Mouse (Mus musculus) CD4-positive, CD25-positive, alpha-beta regulatory T cell, adult 4 months (primary cell): ENCODE data around the gene Olfr311. TPM values are rescaled to one million over a fixed set of nuclear protein-coding genes. Genes with fewer than 3 reads are reported as not detected.

Experiments used
- ATAC-seq: one replicate; pipeline ENCODE4 v1.8.0; 2017
- polyA plus RNA-seq, 2 experiments: library from polyadenylated mRNA; unstranded; fragments of 100-300 nt; shearing (Covaris generic); gene quantifications; one replicate each; pipeline ENCODE4 v1.2.1; 2017

Gene Olfr311
- polyA plus RNA-seq, 2 experiments from 2014 or later, result not detected

DNA sequence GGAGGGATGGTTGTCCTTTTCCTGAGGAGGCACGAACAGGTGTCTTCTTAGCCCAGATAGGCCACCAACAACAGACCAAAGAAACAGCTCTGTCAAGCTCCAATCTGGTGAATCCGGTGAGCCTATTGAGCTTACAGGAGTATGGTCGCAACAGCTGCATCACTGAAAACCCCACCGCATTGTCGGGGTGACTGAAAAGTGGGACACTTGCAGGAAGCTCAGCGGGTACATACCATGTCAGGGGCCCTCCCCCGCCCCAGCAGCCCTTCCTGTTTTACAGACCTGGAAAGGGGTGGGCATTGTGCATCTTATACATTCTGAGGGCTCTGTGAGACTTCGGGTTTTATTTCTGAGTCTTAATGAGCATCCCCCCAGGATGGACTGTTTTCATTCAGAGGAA, 44.7 kb downstream of the Olfr311 start:
- ATAC-seq, result no peak

DNA sequence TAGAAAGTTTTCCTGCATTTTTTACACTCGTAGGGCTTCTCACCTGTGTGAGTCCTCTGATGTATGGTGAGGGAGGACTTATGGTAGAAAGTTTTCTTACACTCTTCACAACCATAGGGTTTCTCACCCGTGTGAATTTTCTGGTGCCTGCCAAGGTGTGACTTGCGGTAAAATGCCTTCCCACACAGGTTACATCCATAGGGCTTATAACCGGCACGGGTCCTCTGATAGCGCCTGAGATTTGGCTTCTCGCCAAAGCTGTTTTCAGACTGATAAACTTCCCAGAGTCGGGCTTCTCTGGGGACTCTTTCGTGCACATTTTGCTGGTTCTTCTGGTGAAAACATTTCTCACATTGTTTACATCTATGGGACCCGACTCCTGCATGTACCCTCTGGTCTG, 51.5 kb downstream of the Olfr311 start:
- ATAC-seq, result no peak

Other genes starting within 250 kb of the Olfr311 start
- not detected for gene Olfr324, start 244.1 kb upstream of the Olfr311 start, polyA plus RNA-seq
- gene 2210407C18Rik, start 223.2 kb upstream of the Olfr311 start, polyA plus RNA-seq, result not detected
- gene Olfr323, start 208.8 kb upstream of the Olfr311 start, polyA plus RNA-seq, result not detected
- not detected for gene Trim58, start 198.8 kb upstream of the Olfr311 start, polyA plus RNA-seq
- not detected for gene Olfr322, start 180.5 kb upstream of the Olfr311 start, polyA plus RNA-seq
- not detected for gene Olfr320, start 158.2 kb upstream of the Olfr311 start, polyA plus RNA-seq
- not detected for gene Olfr319, start 140.1 kb upstream of the Olfr311 start, polyA plus RNA-seq
- gene Olfr318, start 115.2 kb upstream of the Olfr311 start, polyA plus RNA-seq, result not detected
- gene Olfr317, start 100.0 kb upstream of the Olfr311 start, polyA plus RNA-seq, result not detected
- gene Olfr316, start 86.5 kb upstream of the Olfr311 start, polyA plus RNA-seq, result not detected
- not detected for gene Olfr315, start 66.1 kb upstream of the Olfr311 start, polyA plus RNA-seq
- gene Olfr314, start 56.3 kb upstream of the Olfr311 start, polyA plus RNA-seq, result not detected
- under 1 TPM in 1 of 2 experiments, not detected in 1; 1.00 TPM for gene Fam183b, start 37.3 kb upstream of the Olfr311 start, polyA plus RNA-seq
- gene Olfr313, start 24.3 kb upstream of the Olfr311 start, polyA plus RNA-seq, result not detected
- gene Olfr312, start 10.0 kb upstream of the Olfr311 start, polyA plus RNA-seq, result under 1 TPM in 1 of 2 experiments, not detected in 1; 0.13 TPM
- 1 to 10 TPM; 7.1 to 7.9 TPM for gene Gm12258, start 7.9 kb downstream of the Olfr311 start, polyA plus RNA-seq
- 10 to 100 TPM; 11.0 to 14.5 TPM for gene 2810021J22Rik, start 28.0 kb downstream of the Olfr311 start, polyA plus RNA-seq
- gene Zfp39, start 65.0 kb downstream of the Olfr311 start, polyA plus RNA-seq, result 10 to 100 TPM in 1 of 2 experiments, 1 to 10 TPM in 1; 8.2 to 10.6 TPM
- not detected for gene Btnl10, start 78.7 kb downstream of the Olfr311 start, polyA plus RNA-seq
- gene Rnf187, start 99.7 kb downstream of the Olfr311 start, polyA plus RNA-seq, result 10 to 100 TPM in 1 of 2 experiments, 1 to 10 TPM in 1; 10.0 to 18.7 TPM
- 1 to 10 TPM; 4.9 to 6.6 TPM for gene Hist3h2ba, start 109.7 kb downstream of the Olfr311 start, polyA plus RNA-seq
- 10 to 100 TPM in 1 of 2 experiments, 1 to 10 TPM in 1; 9.6 to 10.3 TPM for gene Hist3h2a, start 115.4 kb downstream of the Olfr311 start, polyA plus RNA-seq
- gene Trim17, start 115.4 kb downstream of the Olfr311 start, polyA plus RNA-seq, result under 1 TPM; 0.28 to 0.46 TPM
- 10 to 100 TPM; 23.7 to 27.1 TPM for gene Trim11, start 138.8 kb downstream of the Olfr311 start, polyA plus RNA-seq